Mouse (Mus musculus) heart, embryonic 14.5 days (tissue): ENCODE data around the gene Sgip1. TPM values are rescaled to one million over a fixed set of nuclear protein-coding genes. Genes with fewer than 3 reads are reported as not detected.

Source experiments
- ATAC-seq: fragments of 200-750 bp; cut with Nextera tagmentation; 2 replicates; pipeline ENCODE4 v1.8.0; 2017; ENCODE audit warnings: low read depth, moderate TSS enrichment; ENCODE audit not compliant: insufficient number of reproducible peaks, insufficient read depth, low FRiP score
- H3K27ac ChIP-seq, 2 experiments: fragments of 200-500 bp in 1 of 2; fragments of 300-500 bp in 1 of 2; sonication (generic) in 1 of 2; replicated peaks in 1 of 2; 2 replicates each; pipeline ENCODE4 v1.5.1; 2012 to 2014; ENCODE audit warnings: low read depth in 2 of 2, low read length in 2 of 2, control low read depth in 1 of 2, mild to moderate bottlenecking in 1 of 2, mixed read lengths in 1 of 2; ENCODE audit not compliant: control insufficient read depth in 1 of 2, insufficient read depth in 1 of 2
- H3K27me3 ChIP-seq: fragments of 300-500 bp; sonication (generic); 2 replicates; pipeline ENCODE4 v1.6.1; 2014; ENCODE audit warnings: mild to moderate bottlenecking, low read length, control low read depth; ENCODE audit not compliant: control insufficient read depth, insufficient read depth
- H3K36me3 ChIP-seq: fragments of 300-500 bp; sonication (generic); 2 replicates; pipeline ENCODE4 v1.6.1; 2014; ENCODE audit warnings: mild to moderate bottlenecking, control low read depth, low read length, mixed read lengths; ENCODE audit not compliant: control insufficient read depth, insufficient read depth
- H3K4me1 ChIP-seq, 2 experiments: fragments of 200-500 bp in 1 of 2; fragments of 300-500 bp in 1 of 2; sonication (generic) in 1 of 2; 2 replicates each; pipeline ENCODE4 v1.6.1; 2012 to 2014; ENCODE audit warnings: low read length in 2 of 2, control low read depth in 1 of 2, mixed read lengths in 1 of 2; ENCODE audit not compliant: control insufficient read depth in 2 of 2, insufficient read depth in 2 of 2
- H3K4me2 ChIP-seq: fragments of 300-500 bp; sonication (generic); 2 replicates; pipeline ENCODE4 v1.6.1; 2014; ENCODE audit warnings: mild to moderate bottlenecking, low read length
- H3K4me3 ChIP-seq, 2 experiments: fragments of 200-500 bp in 1 of 2; fragments of 300-500 bp in 1 of 2; sonication (generic) in 1 of 2; 2 replicates each; pipeline ENCODE4 v1.5.1; 2012 to 2014; ENCODE audit warnings: low read length in 2 of 2, mild to moderate bottlenecking in 2 of 2, control low read depth in 1 of 2, low read depth in 1 of 2, moderate library complexity in 1 of 2; ENCODE audit not compliant: control insufficient read depth in 1 of 2, insufficient read depth in 1 of 2
- H3K9ac ChIP-seq: fragments of 300-500 bp; sonication (generic); 2 replicates; pipeline ENCODE4 v1.6.1; 2014; ENCODE audit warnings: mild to moderate bottlenecking, low read length
- H3K9me3 ChIP-seq: fragments of 300-500 bp; sonication (generic); 2 replicates; pipeline ENCODE4 v1.6.1; 2016; ENCODE audit warnings: low read length, control low read depth; ENCODE audit not compliant: control insufficient read depth
- WGBS: fragments of 180-500 bp; shearing (Covaris S2); extraction: QIAGEN DNeasy Blood & Tissue Kit; methylation state at CpG from one replicate; pipeline ENCODE4 v1.1.7; 2014; 5-methylcytosine and 5-hydroxymethylcytosine counted together
- polyA plus RNA-seq: library from polyadenylated mRNA; unstranded; fragments of >200 nt; fragmentation: Nextera tagmentation; extraction: Ambion mirVana; gene quantifications from 2 replicates; pipeline ENCODE4 v1.2.1, GENCODE M21; 2014

Sgip1 gene
- polyA plus RNA-seq, 1 experiment from 2014 or later: 0.92 TPM

GRCm38 (mm10) chr4:102944325-102944724 is 203.2 kb downstream of the Sgip1 start:
- 52% methylated on average over 6 of the region's 6 CpGs for WGBS
- no peak overlapping the region for H3K4me3 ChIP-seq
- H3K4me1 ChIP-seq: no peaks in the 10 kb centered on the region
- H3K4me2 ChIP-seq: no peak overlapping the region
- no peak overlapping the region for H3K27ac ChIP-seq
- H3K27me3 ChIP-seq: no peaks in the 10 kb centered on the region
- H3K9me3 ChIP-seq: no peaks in the 10 kb centered on the region
- ATAC-seq: no peak
- H3K9ac ChIP-seq: no peak overlapping the region
- H3K36me3 ChIP-seq: no peaks in the 10 kb centered on the region

- no peak overlapping the region for H3K4me3 ChIP-seq
- H3K27me3 ChIP-seq: no peaks in the 10 kb centered on the region
- H3K4me2 ChIP-seq: no peak overlapping the region
- 67% methylated on average over 2 of the region's 2 CpGs for WGBS
- peaks cover 0 to 10% of the 10 kb centered on the region in 2 experiments; a peak in 1 of 4 replicates for H3K4me1 ChIP-seq
- no peak for ATAC-seq
- no peak overlapping the region for H3K9ac ChIP-seq
- no peak overlapping the region for H3K27ac ChIP-seq
- no peaks in the 10 kb centered on the region for H3K9me3 ChIP-seq
- no peaks in the 10 kb centered on the region for H3K36me3 ChIP-seq
These were observed 211.4 kb downstream of the Sgip1 start for GRCm38 (mm10) chr4:102952476-102952875.

GRCm38 (mm10) chr4:102955294-102955956 is 214.3 kb downstream of the Sgip1 start:
- peak overlapping the region; percentile 58 for H3K4me2 ChIP-seq
- ATAC-seq: no peak
- 0 out of 4 replicates have a peak overlapping the region, but pooled peaks of 1 of the 2 experiments have one; percentile 5 for H3K4me3 ChIP-seq
- no peaks in the 10 kb centered on the region for H3K9me3 ChIP-seq
- 53% methylated on average over 17 of the region's 17 CpGs for WGBS
- no peaks in the 10 kb centered on the region for H3K36me3 ChIP-seq
- no peak overlapping the region for H3K27ac ChIP-seq
- H3K27me3 ChIP-seq: no peaks in the 10 kb centered on the region
- H3K4me1 ChIP-seq: peaks cover 0 to 10% of the 10 kb centered on the region in 2 experiments; a peak in 1 of 4 replicates
- H3K9ac ChIP-seq: peak overlapping the region; percentile 16; the same call in 1 of the 2 replicates

GRCm38 (mm10) chr4:102959409-102959808 is 218.3 kb downstream of the Sgip1 start:
- no peaks in the 10 kb centered on the region for H3K36me3 ChIP-seq
- no peak overlapping the region for H3K9ac ChIP-seq
- ATAC-seq: no peak
- H3K4me3 ChIP-seq: no peak overlapping the region
- H3K4me2 ChIP-seq: no peak overlapping the region
- H3K27ac ChIP-seq: no peak overlapping the region
- 88% methylated on average over 5 of the region's 5 CpGs for WGBS
- no peaks in the 10 kb centered on the region for H3K27me3 ChIP-seq
- H3K9me3 ChIP-seq: no peaks in the 10 kb centered on the region
- H3K4me1 ChIP-seq: peaks cover 0 to 10% of the 10 kb centered on the region in 2 experiments; a peak in 1 of 4 replicates

GRCm38 (mm10) chr4:102964174-102964573 is 223.1 kb downstream of the Sgip1 start:
- 34% methylated on average over 3 of the region's 3 CpGs for WGBS
- no peak overlapping the region for H3K9ac ChIP-seq

GRCm38 (mm10) chr4:102967811-102968210 is 226.7 kb downstream of the Sgip1 start:
- H3K4me1 ChIP-seq: no peaks in the 10 kb centered on the region
- H3K36me3 ChIP-seq: no peaks in the 10 kb centered on the region
- H3K27ac ChIP-seq: no peak overlapping the region
- no peak for ATAC-seq
- H3K4me3 ChIP-seq: no peak overlapping the region
- H3K4me2 ChIP-seq: no peak overlapping the region
- no peaks in the 10 kb centered on the region for H3K9me3 ChIP-seq
- whole genome bisulfite sequencing: 89% methylated on average over 15 of the region's 15 CpGs
- H3K9ac ChIP-seq: no peak overlapping the region
- H3K27me3 ChIP-seq: no peaks in the 10 kb centered on the region

More at GRCm38 (mm10) chr4:102964174-102964573, 223.1 kb downstream of the Sgip1 start:
- no peak for ATAC-seq
- Histone ChIP-seq H3K4me2 (no peak overlapping the region), H3K4me1 (no peaks in the 10 kb centered on the region), H3K36me3 (no peaks in the 10 kb centered on the region), H3K4me3 (no peak overlapping the region), H3K27ac (no peak overlapping the region), H3K27me3 (no peaks in the 10 kb centered on the region), H3K9me3 (no peaks in the 10 kb centered on the region)

GRCm38 (mm10) chr4:102969599-102969998 is 228.5 kb downstream of the Sgip1 start:
- WGBS: 94% methylated on average over 5 of the region's 5 CpGs
- Histone ChIP-seq H3K4me1 (no peaks in the 10 kb centered on the region), H3K4me2 (no peak overlapping the region), H3K27me3 (no peaks in the 10 kb centered on the region), H3K36me3 (no peaks in the 10 kb centered on the region), H3K9me3 (no peaks in the 10 kb centered on the region), H3K9ac (no peak overlapping the region), H3K27ac (no peak overlapping the region), H3K4me3 (no peak overlapping the region)
- no peak for ATAC-seq

GRCm38 (mm10) chr4:102971159-102971558 is 230.1 kb downstream of the Sgip1 start:
- no peaks in the 10 kb centered on the region for H3K4me1 ChIP-seq
- no peak for ATAC-seq
- H3K36me3 ChIP-seq: no peaks in the 10 kb centered on the region
- no peak overlapping the region for H3K4me3 ChIP-seq
- H3K4me2 ChIP-seq: no peak overlapping the region
- H3K27ac ChIP-seq: no peak overlapping the region
- no peaks in the 10 kb centered on the region for H3K27me3 ChIP-seq
- H3K9ac ChIP-seq: no peak overlapping the region
- WGBS: 79% methylated on average over 5 of the region's 5 CpGs
- no peaks in the 10 kb centered on the region for H3K9me3 ChIP-seq
